Mouse (Mus musculus) adrenal gland, adult 8-10 months (tissue): ENCODE results near the gene Actl7a. TPM values are rescaled to one million over a fixed set of nuclear protein-coding genes. Genes with fewer than 3 reads are reported as not detected.

Source experiments
- DNase-seq: peaks from one replicate; pipeline ENCODE4 v3.0.0; 2022
- total RNA-seq, 4 experiments: library from RNA; stranded (reverse); gene quantifications; 2 replicates each; pipeline ENCODE4 v1.2.4; 2022

The Actl7a gene
- total RNA-seq, 4 experiments from 2014 or later: not detected

- DNase-seq: no peak
Measured at GRCm38 (mm10) chr4:56767861-56768284, 24.7 kb downstream of the Actl7a start.

- DNase-seq: no peak
Measured at GRCm38 (mm10) chr4:56768913-56769312, 25.7 kb downstream of the Actl7a start.

GRCm38 (mm10) chr4:56771065-56771464 is 27.9 kb downstream of the Actl7a start:
- DNase-seq: no peak

- DNase-seq: no peak
Measured at GRCm38 (mm10) chr4:56791373-56791772, 48.2 kb downstream of the Actl7a start.

Other genes starting within 250 kb of the Actl7a start
- not detected for gene Gm26657, start 3.3 kb upstream of the Actl7a start, total RNA-seq
- under 1 TPM in 1 of 4 experiments, not detected in 3; 0.24 TPM for gene Actl7b, start 2.0 kb upstream of the Actl7a start, total RNA-seq
- gene Elp1, start 58.9 kb downstream of the Actl7a start, total RNA-seq: 10 to 100 TPM; 33.3 to 43.6 (median 39.4) TPM
- 10 to 100 TPM; 13.6 to 17.0 (median 14.6) TPM for gene Fam206a, start 58.9 kb downstream of the Actl7a start, total RNA-seq
- gene Ctnnal1, start 121.8 kb downstream of the Actl7a start, total RNA-seq: 10 to 100 TPM; 18.0 to 21.3 (median 20.2) TPM
- gene Tmem245, start 204.0 kb downstream of the Actl7a start, total RNA-seq: 10 to 100 TPM; 55.1 to 69.7 (median 57.5) TPM
- gene Frrs1l, start 247.0 kb downstream of the Actl7a start, total RNA-seq: 1 to 10 TPM; 1.0 to 1.6 (median 1.2) TPM